ENCODE assay signal across 16 mouse cellular contexts in the genomic region with DNA sequence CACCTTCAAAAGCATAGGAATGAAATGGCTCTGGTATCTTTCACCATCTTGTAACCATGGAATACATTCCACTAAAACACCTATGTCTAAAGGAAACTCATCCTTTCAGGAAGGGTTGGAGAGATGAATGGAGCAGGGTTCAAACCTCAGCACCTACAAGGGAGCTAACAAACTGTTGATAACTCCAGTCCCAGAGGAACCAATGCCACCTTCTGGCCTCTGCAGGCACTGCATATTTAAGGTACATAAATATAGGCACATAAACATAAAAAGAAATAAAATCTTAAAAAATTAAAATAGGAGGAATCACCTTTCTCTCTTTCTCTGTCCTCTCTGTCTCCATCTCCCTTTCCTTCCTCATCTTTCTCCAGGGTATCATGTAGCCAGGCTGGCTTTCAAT.
A peak's percentile ranks its signal among the peaks of the same experiment; 100 is the strongest.
DNase-seq lines count a peak whose midpoint lies in the region; ATAC-seq and TF ChIP-seq lines count a peak whose summit lies in the region.
"Had no signal": no experiment of that assay in that cellular context is flagged by ENCODE, and none has a peak within 500 bp of the region (broad histone marks: within the 10 kb centered on the region; RNA-seq: fewer than 3 reads in every experiment).

No protein-coding gene starts in this region.

- no peak overlapping the region for H3K9ac ChIP-seq in intestine, postnatal 0 days (ENCODE audit: low read depth, low read length)
- no peak overlapping the region for H3K9ac ChIP-seq in intestine, embryonic 15.5 days
- H3K9ac ChIP-seq: forebrain, embryonic 12.5 days; hindbrain, embryonic 13.5 days; lung, embryonic 15.5 days; neural tube, embryonic 15.5 days had no signal

- TF ChIP-seq CTCF in intestine, postnatal 0 days (IDR thresholded peaks at IDR 0.05; ENCODE audit: low read depth) = peak; percentile 45

- H3K4me3 ChIP-seq in intestine, postnatal 0 days (ENCODE audit: low read depth, low read length) = no peak overlapping the region
- no peak overlapping the region for H3K4me3 ChIP-seq in intestine, embryonic 15.5 days (replicated peaks)
- H3K4me3 ChIP-seq: forebrain, embryonic 12.5 days; hindbrain, embryonic 13.5 days; lung, embryonic 15.5 days; neural tube, embryonic 15.5 days had no signal

- H3K27ac ChIP-seq in intestine, postnatal 0 days (ENCODE audit: low read depth, low read length) = no peak overlapping the region
- H3K27ac ChIP-seq in intestine, embryonic 15.5 days = no peak overlapping the region
- H3K27ac ChIP-seq: forebrain, embryonic 12.5 days; hindbrain, embryonic 13.5 days; lung, embryonic 15.5 days; neural tube, embryonic 15.5 days had no signal

- H3K4me1 ChIP-seq in intestine, postnatal 0 days (replicated peaks; ENCODE audit: control insufficient read depth, insufficient read depth, low read length) = no peaks in the 10 kb centered on the region
- no peaks in the 10 kb centered on the region for H3K4me1 ChIP-seq in intestine, embryonic 15.5 days (replicated peaks)
- H3K4me1 ChIP-seq: lung, embryonic 15.5 days had no signal

- H3K27me3 ChIP-seq in intestine, postnatal 0 days (replicated peaks; ENCODE audit: control insufficient read depth, insufficient read depth, low read length) = no peaks in the 10 kb centered on the region
- H3K27me3 ChIP-seq in intestine, embryonic 15.5 days (replicated peaks) = no peaks in the 10 kb centered on the region
- H3K27me3 ChIP-seq: forebrain, embryonic 12.5 days; hindbrain, embryonic 13.5 days; lung, embryonic 15.5 days; neural tube, embryonic 15.5 days had no signal

- H3K9me3 ChIP-seq in intestine, postnatal 0 days (ENCODE audit: control insufficient read depth) = no peaks in the 10 kb centered on the region
- no peaks in the 10 kb centered on the region for H3K9me3 ChIP-seq in intestine, embryonic 15.5 days
- H3K9me3 ChIP-seq: forebrain, embryonic 12.5 days; hindbrain, embryonic 13.5 days; lung, embryonic 15.5 days; neural tube, embryonic 15.5 days had no signal

- no peak overlapping the region for H3K4me2 ChIP-seq in intestine, postnatal 0 days (replicated peaks; ENCODE audit: low read depth)
- H3K4me2 ChIP-seq in intestine, embryonic 15.5 days (replicated peaks) = no peak overlapping the region
- H3K4me2 ChIP-seq: forebrain, embryonic 12.5 days; hindbrain, embryonic 13.5 days; lung, embryonic 15.5 days; neural tube, embryonic 15.5 days had no signal

- H3K36me3 ChIP-seq in intestine, postnatal 0 days (ENCODE audit: control insufficient read depth, insufficient read depth) = no peaks in the 10 kb centered on the region
- no peaks in the 10 kb centered on the region for H3K36me3 ChIP-seq in intestine, embryonic 15.5 days
- H3K36me3 ChIP-seq: forebrain, embryonic 12.5 days; hindbrain, embryonic 13.5 days; lung, embryonic 15.5 days; neural tube, embryonic 15.5 days had no signal

- DNase-seq in thymus, postnatal 0 days (ENCODE audit: low spot score) = peak; percentile 33
- no peak for DNase-seq in thymus, adult 18-20 months
- DNase-seq in testis, postnatal 10 days (ENCODE audit: low spot score) = no peak
- DNase-seq in adrenal gland, postnatal 14 days = no peak
- DNase-seq: adrenal gland, adult 8-10 months; cerebellum, adult 9-11 months; embryo, embryonic 11 days; kidney, adult 9 months; right cerebral cortex, postnatal 4 days had no signal

- ATAC-seq in intestine, postnatal 0 days = no peak
- ATAC-seq in intestine, embryonic 15.5 days = no peak
- peak; percentile 56; the same call in 1 of the 2 replicates for ATAC-seq in megakaryocyte-erythroid progenitor cell, adult 5-6 weeks (replicated peaks; ENCODE audit: low FRiP score, low TSS enrichment, poor library complexity, severe bottlenecking)
